Comparison of ENCODE assay signal across 7 mouse cellular contexts in the genomic region with DNA sequence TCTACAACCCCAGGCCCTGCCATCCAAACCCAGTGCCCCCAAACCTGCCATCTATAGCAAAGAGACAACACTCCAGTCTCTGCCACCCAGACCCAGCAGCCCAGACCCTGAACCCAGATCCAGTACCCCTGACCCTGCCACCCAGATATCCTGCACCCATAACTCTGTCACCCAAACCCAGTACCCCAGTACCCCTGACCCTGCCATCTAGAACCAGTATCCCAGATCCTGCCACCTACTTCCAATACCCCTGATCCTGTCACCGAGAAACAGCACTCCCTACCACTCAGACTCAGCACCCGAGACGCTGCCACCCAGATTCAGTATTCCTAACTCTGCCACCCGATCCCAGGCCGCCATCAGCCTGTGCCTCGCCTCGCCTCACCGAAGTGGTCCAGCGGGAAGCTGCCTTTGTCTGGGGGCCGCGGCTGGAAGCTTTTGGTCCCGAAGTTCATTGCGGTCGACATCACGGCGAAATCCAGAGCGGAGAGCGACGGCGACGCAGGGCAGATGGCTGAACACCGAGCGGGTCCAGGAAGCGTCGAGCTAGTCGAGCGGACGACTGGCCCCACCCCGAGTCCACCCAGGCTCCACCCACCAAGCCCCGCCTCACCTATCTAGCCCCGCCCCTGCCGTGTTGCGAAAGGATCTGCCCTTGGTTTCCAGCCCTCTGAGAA. TPM values are rescaled to one million over a fixed set of nuclear protein-coding genes. Genes with fewer than 3 reads are reported as not detected.
DNase-seq lines count a peak whose midpoint lies in the region; ATAC-seq lines count a peak whose summit lies in the region.

No protein-coding gene starts in this region.

- peak; percentile 97 to 99 for DNase-seq in adrenal gland, adult (ENCODE audit: inconsistent age in 2 of 2, low spot score in 1 of 2)
- peak; percentile 98 for DNase-seq in embryo, embryonic 10.5 days (ENCODE audit: low spot score)
- DNase-seq in gastrocnemius, postnatal 14 days: peak; percentile 96
- DNase-seq in intestine, embryonic 14.5 days (ENCODE audit: low spot score): peak; percentile 99
- DNase-seq in left cerebral cortex, postnatal 25 days (ENCODE audit: low spot score in 2 of 2): peak; percentile 89 to 94
- peak; percentile 95 for DNase-seq in midbrain, embryonic 10.5 days (ENCODE audit: low spot score)
- peak; percentile 86 for DNase-seq in right cerebral cortex, postnatal 4 days

- peaks cover 9% of the 10 kb centered on the region for H3K4me1 ChIP-seq in intestine, embryonic 14.5 days (replicated peaks; ENCODE audit: control insufficient read depth, insufficient read depth, low read length)
- H3K4me1 ChIP-seq in midbrain, embryonic 10.5 days: peaks cover 18% of the 10 kb centered on the region

- H3K9me3 ChIP-seq in intestine, embryonic 14.5 days (ENCODE audit: control insufficient read depth, low read length): no peaks in the 10 kb centered on the region
- no peaks in the 10 kb centered on the region for H3K9me3 ChIP-seq in midbrain, embryonic 10.5 days (replicated peaks)

- peak overlapping the region; percentile 98 for H3K4me2 ChIP-seq in intestine, embryonic 14.5 days (ENCODE audit: low read length)

- peaks cover 29% of the 10 kb centered on the region for H3K36me3 ChIP-seq in intestine, embryonic 14.5 days (ENCODE audit: control insufficient read depth, insufficient read depth, low read length)
- H3K36me3 ChIP-seq in midbrain, embryonic 10.5 days: peaks cover 31% of the 10 kb centered on the region

- intact Hi-C loops in gastrocnemius, postnatal 14 days (cut with DNase I; ENCODE audit: low total_unique reads): no loop called here
- intact Hi-C loops in left cerebral cortex, postnatal 25 days (cut with DNase I): loop anchor here (10.0 kb wide), 1 partner anchor 410 kb away; no protein-coding TSS in a partner anchor

- H3K4me3 ChIP-seq in intestine, embryonic 14.5 days (ENCODE audit: low read depth, low read length): peak overlapping the region; percentile 96
- peak overlapping the region; percentile 88 for H3K4me3 ChIP-seq in midbrain, embryonic 10.5 days

- peak; percentile 90 for ATAC-seq in intestine, embryonic 14.5 days (replicated peaks; ENCODE audit: low FRiP score, low TSS enrichment, low read depth)

- peak overlapping the region; percentile 75 for H3K27ac ChIP-seq in intestine, embryonic 14.5 days (ENCODE audit: low read depth)
- peak overlapping the region; percentile 93 for H3K27ac ChIP-seq in midbrain, embryonic 10.5 days (replicated peaks)

- H3K27me3 ChIP-seq in intestine, embryonic 14.5 days (replicated peaks; ENCODE audit: control insufficient read depth, insufficient read depth, low read length): no peaks in the 10 kb centered on the region
- H3K27me3 ChIP-seq in midbrain, embryonic 10.5 days (ENCODE audit: low read depth, poor library complexity, severe bottlenecking): peaks cover 14% of the 10 kb centered on the region; the same call in 1 of the 2 replicates

- WGBS in intestine, embryonic 14.5 days: under 1% methylated on average over 33 of the region's 33 CpGs
- under 1% methylated on average over 33 of the region's 33 CpGs for WGBS in midbrain, embryonic 10.5 days

- H3K9ac ChIP-seq in intestine, embryonic 14.5 days (ENCODE audit: low read length): peak overlapping the region; percentile 88

RNA-seq across cellular contexts. Expression of a gene that starts 6.4 kb away (rescaled TPM):
- 10 to 100 TPM; 58.6 to 79.3 TPM for total RNA-seq in gastrocnemius, postnatal 14 days (2021)
- 149 and 150 TPM in 2 replicates for polyA plus RNA-seq in intestine, embryonic 14.5 days (2014; fragmentation: Nextera tagmentation; extraction: Ambion mirVana)
- total RNA-seq in left cerebral cortex, postnatal 25 days (2021): 10 to 100 TPM; 65.6 to 70.7 TPM
- 123 and 134 TPM in 2 replicates for polyA plus RNA-seq in midbrain, embryonic 10.5 days (2016; fragmentation: Nextera tagmentation; extraction: Ambion mirVana)

RNA-seq across cellular contexts. Expression of a gene that starts 7.6 kb away (rescaled TPM):
- not detected for total RNA-seq in gastrocnemius, postnatal 14 days (2021)
- 5.9 and 9.1 TPM in 2 replicates for polyA plus RNA-seq in intestine, embryonic 14.5 days (2014; fragmentation: Nextera tagmentation; extraction: Ambion mirVana)
- total RNA-seq in left cerebral cortex, postnatal 25 days (2021): not detected
- not detected in 2 replicates for polyA plus RNA-seq in midbrain, embryonic 10.5 days (2016; fragmentation: Nextera tagmentation; extraction: Ambion mirVana)

RNA-seq across cellular contexts. Expression of a gene that starts 19.4 kb away (rescaled TPM):
- total RNA-seq in gastrocnemius, postnatal 14 days (2021): 1 to 10 TPM in 1 of 2 experiments, under 1 TPM in 1; 0.78 to 2.0 TPM
- polyA plus RNA-seq in intestine, embryonic 14.5 days (2014; fragmentation: Nextera tagmentation; extraction: Ambion mirVana): 4.7 and 7.7 TPM in 2 replicates
- 100 to 1,000 TPM; 295 to 315 TPM for total RNA-seq in left cerebral cortex, postnatal 25 days (2021)
- polyA plus RNA-seq in midbrain, embryonic 10.5 days (2016; fragmentation: Nextera tagmentation; extraction: Ambion mirVana): 0.37 and 0.53 TPM in 2 replicates

RNA-seq across cellular contexts. Expression of a gene that starts 32.7 kb away (rescaled TPM):
- 10 to 100 TPM; 17.2 to 26.0 TPM for total RNA-seq in gastrocnemius, postnatal 14 days (2021)
- polyA plus RNA-seq in intestine, embryonic 14.5 days (2014; fragmentation: Nextera tagmentation; extraction: Ambion mirVana): 1.4 and 1.7 TPM in 2 replicates
- 10 to 100 TPM; 12.0 to 13.5 TPM for total RNA-seq in left cerebral cortex, postnatal 25 days (2021)
- polyA plus RNA-seq in midbrain, embryonic 10.5 days (2016; fragmentation: Nextera tagmentation; extraction: Ambion mirVana): 1.7 and 2.0 TPM in 2 replicates

Comparison
In these comparisons a context has a peak if more than half of its experiments do, and no peak if none do; other contexts are left out.
1. Peak in every context shown above with its lines: DNase-seq, ATAC-seq, H3K4me3 ChIP-seq and H3K27ac ChIP-seq.
2. RNA of a gene that starts 19.4 kb away (total RNA-seq): 295 to 315 TPM in left cerebral cortex, postnatal 25 days; 0.78 to 2.0 TPM in gastrocnemius, postnatal 14 days; every median in the first group is over 10 times any median in the second.